8 mouse cellular contexts compared by ENCODE assay signal in genomic region chr19:6066571-6066970, GRCm38 (mm10). TPM values are rescaled to one million over a fixed set of nuclear protein-coding genes. Genes with fewer than 3 reads are reported as not detected.
DNase-seq lines count a peak whose midpoint lies in the region; ATAC-seq and TF ChIP-seq lines count a peak whose summit lies in the region.

No protein-coding gene starts in this region.

- peaks cover 18% of the 10 kb centered on the region for H3K4me1 ChIP-seq in kidney, adult 2 months (ENCODE audit: control insufficient read depth, insufficient read depth, low read length)
- peaks cover 56% of the 10 kb centered on the region for H3K4me1 ChIP-seq in hindbrain, embryonic 13.5 days (replicated peaks)
- H3K4me1 ChIP-seq in midbrain, embryonic 12.5 days = peaks cover 37% of the 10 kb centered on the region

- H3K36me3 ChIP-seq in kidney, adult 2 months (ENCODE audit: control insufficient read depth, insufficient read depth, low read length) = no peaks in the 10 kb centered on the region; the same call in 1 of the 2 replicates
- peaks cover 32% of the 10 kb centered on the region for H3K36me3 ChIP-seq in hindbrain, embryonic 13.5 days
- peaks cover 29% of the 10 kb centered on the region for H3K36me3 ChIP-seq in midbrain, embryonic 12.5 days

- H3K4me3 ChIP-seq in kidney, adult 2 months (ENCODE audit: insufficient read depth, low read depth, low read length) = 0 out of 2 replicates have a peak overlapping the region, but pooled peaks have one; percentile 37
- peak overlapping the region; percentile 60 for H3K4me3 ChIP-seq in hindbrain, embryonic 13.5 days
- H3K4me3 ChIP-seq in midbrain, embryonic 12.5 days = peak overlapping the region; percentile 56

- H3K9me3 ChIP-seq in hindbrain, embryonic 13.5 days = no peaks in the 10 kb centered on the region
- no peaks in the 10 kb centered on the region for H3K9me3 ChIP-seq in midbrain, embryonic 12.5 days

- no peak for DNase-seq in kidney, adult 2 months
- DNase-seq in kidney, adult 18-20 months = no peak
- DNase-seq in R1 (ENCODE audit: low read depth, low spot score) = peak; percentile 19
- DNase-seq in thymus, postnatal 10 days (ENCODE audit: low spot score in 2 of 2) = no peak
- no peak for DNase-seq in gastrocnemius, postnatal 25 days
- no peak for DNase-seq in adrenal gland, adult (ENCODE audit: inconsistent age in 2 of 2, low spot score in 1 of 2)

- H3K27me3 ChIP-seq in kidney, adult 2 months (replicated peaks; ENCODE audit: control insufficient read depth, insufficient read depth, low read length) = no peaks in the 10 kb centered on the region
- H3K27me3 ChIP-seq in hindbrain, embryonic 13.5 days = no peaks in the 10 kb centered on the region
- no peaks in the 10 kb centered on the region for H3K27me3 ChIP-seq in midbrain, embryonic 12.5 days

- peak overlapping the region; percentile 92 for H3K4me2 ChIP-seq in hindbrain, embryonic 13.5 days
- H3K4me2 ChIP-seq in midbrain, embryonic 12.5 days (replicated peaks) = peak overlapping the region; percentile 93

- no peak overlapping the region for H3K27ac ChIP-seq in kidney, adult 2 months (ENCODE audit: insufficient read depth, low read depth, low read length)
- peak overlapping the region; percentile 93 for H3K27ac ChIP-seq in hindbrain, embryonic 13.5 days
- peak overlapping the region; percentile 88 for H3K27ac ChIP-seq in midbrain, embryonic 12.5 days (replicated peaks)

- no peak for TF ChIP-seq CTCF in kidney, adult 2 months (conservative IDR thresholded peaks at IDR 0.05; ENCODE audit: insufficient read depth, insufficient read length, low read depth, low read length)

- H3K9ac ChIP-seq in hindbrain, embryonic 13.5 days = peak overlapping the region; percentile 87
- peak overlapping the region; percentile 75 for H3K9ac ChIP-seq in midbrain, embryonic 12.5 days (replicated peaks)

- no peak for TF ChIP-seq POLR2A in kidney, adult 2 months (IDR thresholded peaks at IDR 0.05; ENCODE audit: low read depth, low read length)

- 38% methylated on average over 5 of the region's 5 CpGs for WGBS in kidney, adult 2 months
- WGBS in hindbrain, embryonic 13.5 days = 31% methylated on average over 5 of the region's 5 CpGs
- WGBS in midbrain, embryonic 12.5 days = 47% methylated on average over 5 of the region's 5 CpGs

- peak; percentile 19 for ATAC-seq in hindbrain, embryonic 13.5 days (ENCODE audit: low FRiP score)
- ATAC-seq in midbrain, embryonic 12.5 days (ENCODE audit: low FRiP score, low read depth) = 0 out of 2 replicates have a peak, but pooled peaks have one; percentile 2

RNA-seq across cellular contexts. Expression of gene Tm7sf2, which starts 1.6 kb away (rescaled TPM):
- polyA plus RNA-seq in kidney, adult 2 months (2012; rRNA removed) = 31.2 and 38.4 TPM in 2 replicates
- 50.4 and 51.6 TPM in 2 replicates for polyA plus RNA-seq in hindbrain, embryonic 13.5 days (2015; fragmentation: Nextera tagmentation; extraction: Ambion mirVana)
- 41.0 and 41.3 TPM in 2 replicates for polyA plus RNA-seq in midbrain, embryonic 12.5 days (2016; fragmentation: Nextera tagmentation; extraction: Ambion mirVana)
- total RNA-seq in gastrocnemius, postnatal 25 days (2021) = 1 to 10 TPM; 4.2 to 6.9 TPM

RNA-seq across cellular contexts. Expression of gene Znhit2, which starts 5.6 kb away (rescaled TPM):
- polyA plus RNA-seq in kidney, adult 2 months (2012; rRNA removed) = 42.3 and 57.7 TPM in 2 replicates
- 30.7 and 34.7 TPM in 2 replicates for polyA plus RNA-seq in hindbrain, embryonic 13.5 days (2015; fragmentation: Nextera tagmentation; extraction: Ambion mirVana)
- polyA plus RNA-seq in midbrain, embryonic 12.5 days (2016; fragmentation: Nextera tagmentation; extraction: Ambion mirVana) = 30.8 and 32.2 TPM in 2 replicates
- total RNA-seq in gastrocnemius, postnatal 25 days (2021) = 1 to 10 TPM; 6.8 to 7.7 TPM

RNA-seq across cellular contexts. Expression of gene Fau, which starts 8.9 kb away (rescaled TPM):
- polyA plus RNA-seq in kidney, adult 2 months (2012; rRNA removed) = 882 and 1,017 TPM in 2 replicates
- polyA plus RNA-seq in hindbrain, embryonic 13.5 days (2015; fragmentation: Nextera tagmentation; extraction: Ambion mirVana) = 648 and 656 TPM in 2 replicates
- polyA plus RNA-seq in midbrain, embryonic 12.5 days (2016; fragmentation: Nextera tagmentation; extraction: Ambion mirVana) = 595 and 628 TPM in 2 replicates
- total RNA-seq in gastrocnemius, postnatal 25 days (2021) = 100 to 1,000 TPM; 317 to 352 TPM

RNA-seq across cellular contexts. Expression of gene Mrpl49, which starts 9.0 kb away (rescaled TPM):
- 32.0 and 37.3 TPM in 2 replicates for polyA plus RNA-seq in kidney, adult 2 months (2012; rRNA removed)
- 64.6 and 68.9 TPM in 2 replicates for polyA plus RNA-seq in hindbrain, embryonic 13.5 days (2015; fragmentation: Nextera tagmentation; extraction: Ambion mirVana)
- 75.8 and 76.4 TPM in 2 replicates for polyA plus RNA-seq in midbrain, embryonic 12.5 days (2016; fragmentation: Nextera tagmentation; extraction: Ambion mirVana)
- 10 to 100 TPM; 27.2 to 29.2 TPM for total RNA-seq in gastrocnemius, postnatal 25 days (2021)

RNA-seq across cellular contexts. Expression of gene Vps51, which starts 10.5 kb away (rescaled TPM):
- polyA plus RNA-seq in kidney, adult 2 months (2012; rRNA removed) = 65.0 and 67.1 TPM in 2 replicates
- polyA plus RNA-seq in hindbrain, embryonic 13.5 days (2015; fragmentation: Nextera tagmentation; extraction: Ambion mirVana) = 81.8 and 85.5 TPM in 2 replicates
- 77.0 and 82.2 TPM in 2 replicates for polyA plus RNA-seq in midbrain, embryonic 12.5 days (2016; fragmentation: Nextera tagmentation; extraction: Ambion mirVana)
- total RNA-seq in gastrocnemius, postnatal 25 days (2021) = 10 to 100 TPM; 18.0 to 19.1 TPM
